Mouse (Mus musculus) activated CD4-positive, CD25-positive, alpha-beta regulatory T cell, adult 4 months (primary cell): ENCODE results near the gene Zcchc14. TPM values are rescaled to one million over a fixed set of nuclear protein-coding genes. Genes with fewer than 3 reads are reported as not detected.
A peak's percentile ranks its signal among the peaks of the same experiment; 100 is the strongest.

Source experiments
- ATAC-seq: one replicate; pipeline ENCODE4 v1.8.0; 2017
- polyA plus RNA-seq, 2 experiments: library from polyadenylated mRNA; unstranded; fragments of 100-300 nt; shearing (Covaris generic); gene quantifications; one replicate each; pipeline ENCODE4 v1.2.1; 2017

The Zcchc14 gene
- polyA plus RNA-seq, 2 experiments from 2014 or later, result 0.21 TPM; not detected in 1

- no peak for ATAC-seq
Measured at GRCm38 (mm10) chr8:121583653-121584052, 69.0 kb downstream of the Zcchc14 start.

- no peak for ATAC-seq
Measured at GRCm38 (mm10) chr8:121580465-121580864, 72.2 kb downstream of the Zcchc14 start.

DNA sequence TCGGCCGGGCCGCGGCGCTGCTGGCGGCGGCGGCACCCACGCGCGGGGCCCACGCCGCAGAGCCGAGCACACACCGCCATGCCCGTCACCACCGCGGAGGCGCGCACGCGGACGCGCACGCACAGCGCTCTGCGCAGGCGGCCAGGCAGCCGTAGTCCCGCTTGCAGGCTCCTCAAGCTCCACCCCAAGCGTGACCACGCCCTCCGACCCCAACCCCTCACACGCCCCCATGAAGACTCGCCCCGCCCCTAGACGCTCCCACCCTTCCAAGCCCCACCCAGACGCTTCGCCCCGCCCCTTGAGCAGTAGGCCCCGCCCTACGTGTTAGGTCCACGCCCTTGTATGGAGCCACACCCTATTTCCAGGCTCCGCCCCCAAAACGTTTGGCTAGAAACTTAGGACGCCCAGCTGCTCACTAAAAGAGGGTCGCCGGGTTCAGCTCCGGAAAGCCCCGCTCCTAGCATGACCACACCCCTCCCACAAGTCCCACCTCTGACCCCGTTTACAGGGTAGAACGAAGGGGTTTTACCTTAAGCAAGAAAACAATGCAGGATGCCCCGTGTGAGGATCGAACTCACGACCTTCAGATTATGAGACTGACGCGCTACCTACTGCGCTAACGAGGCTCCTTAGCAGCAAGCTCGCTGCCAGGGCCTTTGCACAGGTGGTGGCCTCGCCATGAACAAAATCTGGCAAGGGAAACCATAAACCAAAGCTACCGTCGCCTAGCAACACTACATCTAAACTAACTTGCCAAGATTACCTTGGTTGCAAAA lies 73.8 kb downstream of the Zcchc14 start, which contains the start of gene Fbxo31:
Fbxo31 (minus strand) TSS at position 131 of the 776 bp plus-strand sequence.
- peak; percentile 73 for ATAC-seq

GRCm38 (mm10) chr8:121577751-121578675 lies 74.7 kb downstream of the Zcchc14 start:
- peak; percentile 7 for ATAC-seq

GRCm38 (mm10) chr8:121575661-121576060 lies 77.0 kb downstream of the Zcchc14 start:
- ATAC-seq, result no peak

GRCm38 (mm10) chr8:121573275-121573674 lies 79.4 kb downstream of the Zcchc14 start:
- ATAC-seq, result peak; percentile 37

DNA sequence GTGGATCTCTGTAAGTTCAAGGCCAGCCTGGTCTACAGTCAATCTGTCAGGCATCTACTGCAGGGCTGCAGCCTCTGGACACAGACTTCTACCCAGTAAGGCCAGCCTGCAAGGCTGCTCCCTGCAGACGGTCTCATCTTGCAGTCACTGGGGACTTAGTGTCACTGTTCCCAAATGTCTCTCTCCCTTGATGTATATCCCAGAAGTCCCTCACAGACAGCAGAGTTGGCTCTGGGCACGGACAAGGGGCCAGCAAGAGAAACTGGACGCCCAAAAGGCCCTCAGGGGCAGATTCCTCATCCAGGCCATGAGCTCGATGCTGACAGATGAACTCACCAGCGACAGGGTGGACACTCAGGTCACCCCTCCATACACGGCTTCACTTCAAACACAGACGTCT lies 80.6 kb downstream of the Zcchc14 start:
- no peak for ATAC-seq

DNA sequence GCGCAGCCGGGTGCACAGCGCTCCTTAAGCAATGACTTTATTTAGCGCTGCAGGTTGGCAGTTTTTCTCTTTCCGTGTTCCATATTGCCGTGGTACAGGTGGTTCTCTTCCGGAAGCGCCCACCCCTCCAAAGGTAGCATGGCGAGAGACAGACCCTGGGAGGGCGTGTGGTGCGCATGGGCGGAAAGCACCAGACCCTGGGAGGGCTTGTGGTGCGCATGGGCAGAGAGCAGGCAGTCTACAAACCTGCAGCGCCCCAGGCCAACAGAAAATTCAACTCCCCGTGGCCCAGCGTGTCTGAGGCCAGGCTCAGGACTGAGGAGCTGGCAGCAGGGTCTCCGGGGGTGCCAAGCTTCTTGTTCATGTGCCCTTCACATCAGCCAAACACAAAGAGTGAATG lies 81.9 kb downstream of the Zcchc14 start:
- ATAC-seq, result no peak

GRCm38 (mm10) chr8:121570335-121570734 lies 82.4 kb downstream of the Zcchc14 start:
- ATAC-seq, result peak; percentile 24

DNA sequence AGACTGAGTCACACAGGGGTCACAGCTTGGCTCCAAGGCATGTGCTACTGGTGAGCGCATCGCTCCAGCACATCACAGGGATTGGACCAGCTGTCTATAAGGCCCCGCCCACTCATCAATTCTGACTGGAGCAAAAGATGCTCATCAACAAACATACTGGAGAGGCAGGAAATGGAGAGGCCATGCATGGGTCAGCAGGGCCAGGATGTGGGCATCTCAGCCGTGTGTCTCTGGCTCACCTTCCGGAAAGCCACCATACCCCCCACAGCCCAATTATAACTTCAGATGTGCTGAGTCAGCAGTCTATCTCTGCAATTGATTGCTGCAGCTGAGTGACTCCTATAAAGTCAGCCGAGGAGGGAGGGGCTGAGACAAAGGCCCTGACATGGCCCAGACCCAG lies 84.4 kb downstream of the Zcchc14 start:
- ATAC-seq, result peak; percentile 55

- ATAC-seq, result no peak
Measured at GRCm38 (mm10) chr8:121563701-121564100, 89.0 kb downstream of the Zcchc14 start.

- no peak for ATAC-seq
Measured at GRCm38 (mm10) chr8:121562941-121563351, 89.8 kb downstream of the Zcchc14 start.

- no peak for ATAC-seq
Measured at GRCm38 (mm10) chr8:121561636-121562345, 90.9 kb downstream of the Zcchc14 start.

DNA sequence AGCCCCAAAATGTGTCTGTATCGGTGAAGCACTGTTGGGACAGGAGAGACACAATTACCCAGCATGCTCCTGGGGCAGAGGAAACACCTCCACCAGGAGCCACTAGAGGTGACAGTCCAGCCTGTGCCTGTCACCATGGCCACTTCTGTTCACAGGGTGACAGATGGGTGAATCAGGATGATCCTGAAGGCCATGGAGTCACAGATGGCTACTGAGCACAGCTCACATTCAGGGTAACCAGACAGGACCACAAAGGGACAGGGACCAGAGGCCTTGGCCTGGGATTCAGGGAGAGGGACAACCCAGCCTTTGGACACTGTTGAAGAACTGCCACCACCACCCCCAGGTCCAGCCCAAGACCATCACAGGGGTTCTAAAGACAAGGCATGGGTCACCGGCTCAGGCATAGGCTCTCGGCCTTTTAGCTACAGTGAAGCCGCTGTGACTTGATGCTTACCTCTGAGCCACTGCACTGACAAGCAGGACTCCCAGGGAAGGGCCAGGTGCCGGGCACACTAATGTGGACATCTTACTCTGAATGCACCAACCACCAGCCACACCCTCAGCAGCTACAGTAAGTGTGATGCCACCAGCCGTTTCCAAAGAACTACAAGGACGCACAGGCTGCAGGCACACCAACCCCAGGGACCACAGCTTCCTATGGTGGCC lies 92.1 kb downstream of the Zcchc14 start:
- no peak for ATAC-seq

DNA sequence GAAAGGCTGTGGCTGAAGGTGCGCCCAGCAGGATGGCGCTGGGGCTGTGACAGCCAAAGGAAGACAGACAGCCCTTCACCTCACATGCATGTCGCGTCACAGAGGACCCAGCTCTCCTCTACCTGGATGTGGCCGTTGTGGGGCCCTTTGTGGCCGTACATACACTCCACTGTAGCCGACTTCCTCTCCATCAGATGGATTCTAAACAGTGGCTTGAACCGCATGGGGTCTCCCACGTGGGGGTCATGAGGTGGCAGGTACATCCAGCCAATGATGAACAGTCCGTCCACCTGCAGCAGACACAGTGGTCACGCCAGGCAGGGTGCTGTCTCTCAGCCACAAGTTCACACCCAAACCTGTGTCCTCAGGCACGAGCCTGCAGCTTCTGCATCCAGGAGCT lies 92.9 kb downstream of the Zcchc14 start:
- ATAC-seq, result no peak

GRCm38 (mm10) chr8:121558538-121558937 lies 94.2 kb downstream of the Zcchc14 start:
- ATAC-seq, result no peak

- ATAC-seq, result no peak
Measured at GRCm38 (mm10) chr8:121557746-121558145, 95.0 kb downstream of the Zcchc14 start.

DNA sequence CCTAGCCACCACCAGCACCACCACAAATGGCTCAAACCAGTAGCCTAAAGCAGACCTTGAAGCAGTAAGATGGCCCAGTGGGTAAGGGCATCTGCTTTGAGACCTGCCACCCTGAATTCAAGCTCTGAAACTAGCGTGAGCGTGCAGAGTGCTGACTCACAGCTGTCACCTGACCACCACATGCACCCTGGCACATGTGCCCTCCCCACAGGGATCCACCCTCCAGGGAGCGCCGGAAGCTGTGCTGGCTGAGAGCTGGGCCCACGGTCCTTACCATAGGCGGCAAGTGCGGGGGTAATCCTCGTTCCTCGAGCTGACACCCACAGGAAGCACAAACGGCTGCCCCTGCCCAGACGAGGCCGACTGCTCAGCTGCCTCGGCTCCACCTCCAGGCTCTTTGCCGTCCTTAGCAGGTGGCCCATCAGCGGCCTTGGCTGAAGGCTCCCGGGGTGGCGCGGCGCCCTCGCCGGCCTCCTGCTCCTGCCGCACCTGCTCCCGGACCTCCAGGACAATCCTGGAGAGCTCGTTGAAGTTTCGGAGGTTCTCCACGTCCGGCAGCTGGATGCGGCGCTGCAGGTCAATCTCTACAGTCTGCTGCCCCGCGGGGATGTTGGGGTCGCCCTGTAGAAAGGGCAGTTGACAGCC lies 98.7 kb downstream of the Zcchc14 start:
- no peak for ATAC-seq

DNA sequence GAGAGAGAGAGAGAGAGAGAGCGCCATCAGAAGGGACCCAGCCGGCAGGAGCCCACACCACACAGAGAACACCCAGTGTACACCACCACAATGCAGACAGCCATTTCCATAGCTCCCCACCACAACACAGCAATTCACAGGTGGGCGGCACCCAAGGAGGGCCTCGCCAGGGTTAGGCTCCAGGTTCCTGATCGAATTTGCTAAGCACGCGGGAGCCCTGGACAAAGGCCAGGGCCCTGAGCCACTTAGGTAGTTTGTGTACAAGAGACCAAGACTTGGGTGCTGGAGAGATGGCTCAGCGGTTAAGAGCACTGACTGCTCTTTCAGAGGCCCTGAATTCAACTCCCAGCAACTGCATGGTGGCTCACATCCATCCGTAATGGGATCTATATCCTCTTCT lies 100.2 kb downstream of the Zcchc14 start:
- no peak for ATAC-seq

DNA sequence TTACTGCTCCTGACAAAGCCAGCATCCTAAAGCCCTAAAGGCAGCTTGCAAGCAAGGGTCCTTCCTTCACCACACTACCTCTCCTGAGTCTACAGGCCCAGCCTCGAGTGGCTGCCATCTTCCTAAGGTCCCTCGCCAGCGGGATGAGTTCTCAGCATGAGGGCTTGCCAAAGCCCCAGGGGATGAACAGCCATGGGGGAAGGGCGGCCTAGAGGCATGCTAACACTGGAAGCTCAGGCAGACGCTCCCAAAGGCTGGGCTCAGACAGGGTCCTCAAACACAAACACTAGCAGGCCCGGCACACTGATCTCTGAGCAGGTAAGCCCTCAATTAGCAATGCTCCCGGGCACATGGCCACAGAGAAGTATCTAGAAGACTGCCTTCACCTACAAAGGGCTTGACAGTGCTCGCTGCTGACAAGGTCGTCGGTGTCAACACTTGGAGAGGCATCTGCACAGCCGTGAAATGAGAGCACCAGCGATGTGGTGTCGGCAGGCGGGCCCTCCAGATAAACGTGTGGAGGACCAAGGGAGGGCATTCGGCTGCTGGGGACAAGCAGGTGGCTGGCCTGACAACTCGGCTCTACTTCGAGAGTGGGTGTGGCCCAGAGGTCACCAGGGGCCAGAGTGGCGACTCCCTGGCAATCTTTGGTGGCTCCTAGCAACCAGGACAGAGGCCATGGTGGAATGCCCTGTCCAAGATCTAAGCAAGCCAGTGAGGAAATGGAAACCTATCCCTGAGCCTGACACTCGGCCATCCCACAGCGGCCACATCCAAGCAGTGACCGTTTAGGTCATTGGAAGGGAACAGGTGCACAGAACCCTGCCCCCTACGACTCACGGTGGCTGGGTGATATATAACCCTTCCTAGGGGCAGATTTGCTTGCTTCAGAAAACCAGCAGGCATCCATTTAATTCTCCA lies 101.4 kb downstream of the Zcchc14 start:
- no peak for ATAC-seq

DNA sequence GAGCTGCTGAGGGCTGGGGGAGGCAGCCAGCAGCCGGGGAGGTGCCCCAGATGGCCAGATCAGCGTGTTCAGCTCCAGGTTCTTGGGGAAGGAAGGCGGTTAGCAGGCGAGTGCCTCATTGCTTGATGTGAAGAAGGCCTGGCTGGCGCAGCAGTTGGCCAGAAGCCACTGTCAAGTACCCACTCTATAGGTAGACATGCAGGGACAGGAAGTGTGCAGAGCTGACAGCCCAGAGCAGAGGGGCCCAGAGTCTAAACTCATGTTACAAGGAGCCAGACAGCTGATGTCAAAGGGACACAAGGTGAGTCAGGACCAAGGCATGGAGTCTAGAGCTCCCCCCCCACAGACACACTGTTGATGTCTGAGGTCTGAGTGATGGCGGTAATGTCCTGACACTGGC lies 102.6 kb downstream of the Zcchc14 start:
- no peak for ATAC-seq
